Mouse (Mus musculus) ES-Bruce4 (cell line): ENCODE data around the gene Tpst1.

Experiments
- CTCF ChIP-seq: IDR thresholded peaks from one replicate; pipeline ENCODE4 v1.8.1; 2011; ENCODE audit warnings: low read depth, low read length
- EP300 ChIP-seq: IDR thresholded peaks from 2 replicates; pipeline ENCODE4 v1.6.1; 2011; ENCODE audit warnings: low read depth, low read length; ENCODE audit not compliant: insufficient read depth
- POLR2A ChIP-seq: IDR thresholded peaks from one replicate; pipeline ENCODE4 v1.8.1; 2011; ENCODE audit warnings: low read length; ENCODE audit not compliant: insufficient read depth

- TF ChIP-seq POLR2A (no peak), CTCF (no peak), EP300 (no peak)
Observed at GRCm38 (mm10) chr5:130078096-130078833, 5.1 kb downstream of the Tpst1 start.
